Mouse (Mus musculus) liver, adult 2 months (tissue): ENCODE measurements around the gene Rab7b. TPM values are rescaled to one million over a fixed set of nuclear protein-coding genes. Genes with fewer than 3 reads are reported as not detected.

ENCODE experiments used
- DNase-seq: peaks from one replicate; pipeline ENCODE4 v3.0.0-alpha.2; 2011; ENCODE audit warnings: low read depth, low spot score; ENCODE audit errors: extremely low read depth
- H3K27ac ChIP-seq: fragments of 200-500 bp; replicated peaks from 2 replicates; pipeline ENCODE4 v1.5.1; 2012; ENCODE audit warnings: low read depth, mild to moderate bottlenecking, control low read depth, inconsistent platforms, low read length; ENCODE audit not compliant: insufficient read depth
- H3K27me3 ChIP-seq: fragments of 200-500 bp; 2 replicates; pipeline ENCODE4 v1.6.1; 2012; ENCODE audit warnings: mild to moderate bottlenecking, moderate library complexity, low read length, inconsistent platforms; ENCODE audit not compliant: control insufficient read depth, insufficient read depth
- H3K36me3 ChIP-seq: fragments of 200-500 bp; 2 replicates; pipeline ENCODE4 v1.6.1; 2012; ENCODE audit warnings: low read length, inconsistent platforms; ENCODE audit not compliant: control insufficient read depth, insufficient read depth
- H3K4me1 ChIP-seq: fragments of 200-500 bp; 2 replicates; pipeline ENCODE4 v1.6.1; 2011; ENCODE audit warnings: low read length; ENCODE audit not compliant: control insufficient read depth, insufficient read depth
- H3K4me3 ChIP-seq: fragments of 200-500 bp; 2 replicates; pipeline ENCODE4 v1.5.1; 2011; ENCODE audit warnings: low read depth, mild to moderate bottlenecking, control low read depth, low read length, moderate library complexity; ENCODE audit not compliant: insufficient read depth
- H3K79me2 ChIP-seq: fragments of 200-500 bp; 2 replicates; pipeline ENCODE4 v1.6.1; 2012; ENCODE audit warnings: inconsistent platforms, mild to moderate bottlenecking, low read length, moderate library complexity; ENCODE audit not compliant: control insufficient read depth, insufficient read depth
- H3K9ac ChIP-seq: fragments of 200-500 bp; 2 replicates; pipeline ENCODE4 v1.6.1; 2012; ENCODE audit warnings: low read depth, mild to moderate bottlenecking, control low read depth, inconsistent platforms, low read length
- CTCF ChIP-seq: fragments of 200-500 bp; IDR thresholded peaks from 2 replicates; pipeline ENCODE4 v1.5.1; 2011; ENCODE audit warnings: low read depth, low read length, control low read depth
- POLR2A ChIP-seq: fragments of 200-500 bp; IDR thresholded peaks from 2 replicates; pipeline ENCODE4 v1.6.1; 2011; ENCODE audit warnings: low read length, control low read depth; ENCODE audit not compliant: insufficient read depth; ENCODE audit errors: extremely low read depth
- WGBS: fragments of 180-500 bp; shearing (Covaris S2); methylation state at CpG from one replicate; pipeline ENCODE4 v1.1.7; 2018; 5-methylcytosine and 5-hydroxymethylcytosine counted together
- polyA plus RNA-seq: library from polyadenylated mRNA; depleted of rRNA; stranded (reverse); fragments of >200 nt; gene quantifications from 2 replicates; pipeline ENCODE4 v1.2.3, GENCODE M21; 2012
- total RNA-seq: library from RNA; depleted of rRNA; stranded (reverse); fragments of >200 nt; gene quantifications from 2 replicates; pipeline ENCODE4 v1.2.3, GENCODE M21; 2014

Rab7b gene
- total and polyA plus RNA-seq, 2 experiments, result 0.45 to 0.83 TPM

- no peaks in the 10 kb centered on the region for H3K4me1 ChIP-seq
- TF ChIP-seq CTCF (no peak), POLR2A (no peak)
- H3K79me2 ChIP-seq, result no peaks in the 10 kb centered on the region
- WGBS, result 88% methylated on average over 9 of the region's 9 CpGs
- no peak overlapping the region for H3K9ac ChIP-seq
- H3K27me3 ChIP-seq, result peaks cover 6% of the 10 kb centered on the region; the same call in 1 of the 2 replicates
- no peak overlapping the region for H3K27ac ChIP-seq
- no peak overlapping the region for H3K4me3 ChIP-seq
- no peak for DNase-seq
- H3K36me3 ChIP-seq, result no peaks in the 10 kb centered on the region
Measured at GRCm38 (mm10) chr1:131739481-131740160, 51.1 kb downstream of the Rab7b start.

GRCm38 (mm10) chr1:131743868-131744464, 55.5 kb downstream of the Rab7b start, which contains the start of gene Slc26a9:
Gene Slc26a9, plus strand, starts transcription at chr1:131744022.
- no peak for TF ChIP-seq POLR2A
- no peak for TF ChIP-seq CTCF

GRCm38 (mm10) chr1:131745391-131745790, 56.9 kb downstream of the Rab7b start:
- WGBS, result 73% methylated on average over 5 of the region's 5 CpGs
- Histone ChIP-seq H3K36me3 (no peaks in the 10 kb centered on the region), H3K27me3 (peaks cover 6% of the 10 kb centered on the region; the same call in 1 of the 2 replicates), H3K4me3 (no peak overlapping the region), H3K4me1 (no peaks in the 10 kb centered on the region), H3K27ac (no peak overlapping the region), H3K9ac (no peak overlapping the region), H3K79me2 (no peaks in the 10 kb centered on the region)
- no peak for DNase-seq
- TF ChIP-seq POLR2A (no peak), CTCF (no peak)

More at GRCm38 (mm10) chr1:131743868-131744464, 55.5 kb downstream of the Rab7b start, which contains the start of gene Slc26a9:
- Histone ChIP-seq H3K27ac (no peak within 1 kb of the TSS), H3K4me1 (no peaks in the 10 kb centered on the region), H3K4me3 (no peak within 1 kb of the TSS), H3K79me2 (no peaks in the 10 kb centered on the region), H3K9ac (no peak within 1 kb of the TSS), H3K36me3 (no peaks in the 10 kb centered on the region), H3K27me3 (peaks cover 6% of the 10 kb centered on the region; the same call in 1 of the 2 replicates)
- no peak for DNase-seq
- WGBS, result 54% methylated on average over 10 of the region's 10 CpGs

- H3K4me1 ChIP-seq, result no peaks in the 10 kb centered on the region
- 81% methylated on average over 2 of the region's 2 CpGs for WGBS
- DNase-seq, result no peak
- no peaks in the 10 kb centered on the region for H3K36me3 ChIP-seq
- no peak overlapping the region for H3K27ac ChIP-seq
- TF ChIP-seq POLR2A (no peak), CTCF (no peak)
- H3K27me3 ChIP-seq, result peaks cover 6% of the 10 kb centered on the region; the same call in 1 of the 2 replicates
- no peak overlapping the region for H3K9ac ChIP-seq
- no peaks in the 10 kb centered on the region for H3K79me2 ChIP-seq
- H3K4me3 ChIP-seq, result no peak overlapping the region
Measured at GRCm38 (mm10) chr1:131747761-131748160, 59.3 kb downstream of the Rab7b start.

- H3K27me3 ChIP-seq, result peaks cover 3% of the 10 kb centered on the region; the same call in 1 of the 2 replicates
- TF ChIP-seq CTCF (no peak), POLR2A (no peak)
- H3K4me1 ChIP-seq, result no peaks in the 10 kb centered on the region
- no peaks in the 10 kb centered on the region for H3K36me3 ChIP-seq
- no peak overlapping the region for H3K9ac ChIP-seq
- no peak overlapping the region for H3K4me3 ChIP-seq
- no peaks in the 10 kb centered on the region for H3K79me2 ChIP-seq
- no peak overlapping the region for H3K27ac ChIP-seq
- 78% methylated on average over 2 of the region's 2 CpGs for WGBS
- DNase-seq, result no peak
Measured at GRCm38 (mm10) chr1:131748636-131749035, 60.1 kb downstream of the Rab7b start.
